Mouse (Mus musculus): ENCODE measurements around the gene 1810013L24Rik. TPM values are rescaled to one million over a fixed set of nuclear protein-coding genes. Genes with fewer than 3 reads are reported as not detected.
"Not testable (repeated sequence)": the region's sequence is repeated elsewhere in the genome, so short reads cannot be mapped to it uniquely, and the experiment has no call there.

The 1810013L24Rik gene
- total RNA-seq, 4 experiments from 2014 or later, result 121 to 130 (median 129) TPM

DNA sequence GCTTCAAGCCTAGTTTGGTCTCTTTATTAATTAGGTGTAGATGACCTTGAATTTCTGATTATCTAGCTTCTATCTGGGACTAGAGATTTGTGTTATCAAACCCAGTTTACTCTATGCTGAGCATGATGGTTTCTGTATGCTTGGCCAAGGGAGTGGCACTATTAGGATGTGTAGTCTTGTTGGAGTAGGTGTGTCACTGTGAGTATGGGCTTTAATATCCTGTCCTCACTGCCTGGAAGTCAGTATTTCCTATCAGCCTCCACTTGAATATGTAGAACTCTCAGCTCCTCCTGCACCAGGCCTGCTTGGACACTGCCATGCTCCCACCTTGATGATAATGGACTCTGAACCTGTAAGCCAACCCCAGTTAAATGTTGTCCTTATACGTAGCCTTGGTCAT lies 7.0 kb downstream of the 1810013L24Rik start:
- no peak for DNase-seq (ENCODE audit: low spot score)

- DNase-seq (ENCODE audit: low spot score), result no peak
Observed at GRCm38 (mm10) chr16:8837595-8837994, 7.7 kb downstream of the 1810013L24Rik start.

DNA sequence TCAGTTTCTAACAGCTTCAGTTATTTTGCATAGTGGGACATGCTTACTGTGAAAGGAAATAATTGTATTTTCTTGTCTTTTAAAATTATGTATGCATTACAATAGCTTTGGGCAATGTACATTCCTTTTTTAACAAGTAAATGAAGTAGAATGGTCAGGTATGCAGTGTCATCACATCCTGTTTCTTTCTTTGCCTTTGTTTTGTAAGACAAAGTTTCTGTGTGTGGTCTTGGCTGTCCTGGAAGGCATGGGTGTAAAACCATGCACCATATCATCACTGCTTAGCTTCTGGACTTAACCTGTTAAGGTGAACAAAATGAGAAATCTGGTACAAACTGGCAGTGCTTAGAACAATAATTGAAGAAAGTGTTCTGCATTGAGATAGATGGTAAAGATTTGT lies 9.0 kb downstream of the 1810013L24Rik start:
- no peak for DNase-seq (ENCODE audit: low spot score)

GRCm38 (mm10) chr16:8840557-8840956 lies 10.7 kb downstream of the 1810013L24Rik start:
- no peak for DNase-seq (ENCODE audit: low spot score)

DNA sequence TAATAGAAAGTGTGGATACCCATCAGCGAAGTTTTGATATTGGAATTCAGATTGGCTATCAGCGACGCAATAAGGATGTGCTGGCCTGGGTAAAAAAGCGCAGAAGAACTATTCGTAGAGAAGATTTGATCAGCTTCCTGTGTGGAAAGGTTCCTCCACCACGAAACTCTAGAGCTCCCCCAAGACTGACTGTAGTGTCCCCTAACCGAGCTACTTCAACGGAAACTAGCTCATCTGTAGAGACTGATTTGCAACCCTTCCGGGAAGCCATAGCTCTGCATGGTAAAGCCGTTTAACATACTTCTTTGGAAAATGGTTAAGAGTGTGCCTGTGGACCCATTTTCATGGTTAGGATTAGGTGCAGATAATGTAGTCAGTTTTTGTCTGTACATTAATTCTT lies 13.1 kb downstream of the 1810013L24Rik start:
- DNase-seq (ENCODE audit: low spot score), result no peak

DNA sequence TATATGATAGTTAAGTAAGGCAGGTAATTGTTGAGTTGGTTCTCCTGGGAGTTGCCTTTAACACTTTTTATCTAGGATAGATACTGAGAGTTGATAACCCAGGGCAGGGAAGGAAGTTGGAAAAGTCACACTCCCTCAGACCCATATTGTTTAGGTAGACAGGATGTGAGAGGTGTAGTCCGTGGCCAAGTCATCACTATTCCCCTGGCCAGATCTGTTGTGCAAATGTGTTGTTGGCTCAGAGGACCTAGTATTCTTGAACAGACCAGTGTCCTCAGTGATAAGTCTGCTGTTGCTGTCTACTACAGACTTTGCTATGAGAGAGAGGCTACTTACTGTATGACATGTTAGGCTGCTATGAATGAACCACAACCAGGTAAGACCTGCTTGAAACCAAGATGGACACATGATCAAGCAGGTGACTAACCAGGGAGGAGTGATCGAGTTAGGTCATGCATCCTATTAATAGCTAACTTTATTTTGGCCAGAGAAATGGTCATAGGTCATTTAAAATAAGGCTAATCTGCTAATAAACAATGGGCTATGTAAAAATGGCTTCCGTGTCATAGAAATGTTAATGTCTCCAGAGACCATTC lies 13.8 kb downstream of the 1810013L24Rik start:
- peak; percentile 42 for DNase-seq (ENCODE audit: low spot score)

DNA sequence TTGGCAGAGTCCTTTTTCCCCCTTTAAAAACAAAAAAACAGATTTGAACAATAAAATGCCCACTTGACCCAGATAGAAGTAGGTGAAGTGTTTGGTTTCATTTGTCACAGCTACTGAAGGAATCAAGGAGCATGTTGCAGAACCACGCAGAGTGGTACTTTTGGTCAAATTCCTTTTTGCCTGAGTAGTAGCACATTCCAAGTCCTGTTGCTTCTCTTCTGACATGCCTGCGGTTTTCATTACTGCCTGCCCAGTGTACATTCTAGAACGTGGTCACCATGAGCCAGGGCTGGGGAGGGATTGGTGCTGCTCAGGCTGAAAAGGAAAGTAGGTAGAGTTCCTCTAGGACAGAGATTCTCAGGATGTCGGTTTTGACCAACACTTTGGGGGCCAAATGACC lies 16.1 kb downstream of the 1810013L24Rik start:
- no peak for DNase-seq (ENCODE audit: low spot score)

DNA sequence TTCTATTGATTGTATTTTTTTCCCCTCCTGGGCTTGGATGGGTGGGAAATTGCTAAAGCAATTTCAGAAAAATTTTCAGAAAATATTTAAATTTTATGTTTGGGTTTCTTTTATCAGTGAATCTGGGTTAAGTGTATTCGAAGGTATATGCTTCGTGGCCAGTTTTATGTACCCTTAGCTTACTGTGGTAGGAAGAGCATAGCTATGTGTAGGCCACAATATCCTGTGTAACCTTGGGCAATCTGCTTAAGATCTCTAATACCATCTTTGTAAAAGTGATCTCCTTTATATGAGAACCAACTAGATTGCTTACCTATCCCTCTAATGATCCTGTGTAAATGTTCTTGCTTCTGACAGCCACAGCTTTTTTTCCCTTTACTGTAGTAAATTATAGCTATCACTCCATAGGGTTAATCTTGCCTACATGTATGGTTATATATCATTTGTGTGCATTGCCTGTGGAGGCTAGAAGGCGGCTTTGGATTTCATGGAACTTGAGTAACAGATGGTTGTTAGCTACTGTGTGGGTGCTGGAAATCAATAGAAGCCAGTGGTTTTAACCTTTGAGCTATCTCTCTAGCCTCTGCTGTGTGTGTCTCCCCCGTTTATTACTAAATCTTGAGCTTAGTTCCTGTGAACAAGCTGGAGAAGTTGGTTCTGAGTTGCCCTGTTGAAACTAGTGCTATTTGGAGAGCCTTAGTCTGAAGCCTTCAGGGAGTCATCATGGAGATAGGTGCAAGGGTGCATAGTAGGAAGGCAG lies 18.6 kb downstream of the 1810013L24Rik start:
- DNase-seq (ENCODE audit: low spot score), result no peak

DNA sequence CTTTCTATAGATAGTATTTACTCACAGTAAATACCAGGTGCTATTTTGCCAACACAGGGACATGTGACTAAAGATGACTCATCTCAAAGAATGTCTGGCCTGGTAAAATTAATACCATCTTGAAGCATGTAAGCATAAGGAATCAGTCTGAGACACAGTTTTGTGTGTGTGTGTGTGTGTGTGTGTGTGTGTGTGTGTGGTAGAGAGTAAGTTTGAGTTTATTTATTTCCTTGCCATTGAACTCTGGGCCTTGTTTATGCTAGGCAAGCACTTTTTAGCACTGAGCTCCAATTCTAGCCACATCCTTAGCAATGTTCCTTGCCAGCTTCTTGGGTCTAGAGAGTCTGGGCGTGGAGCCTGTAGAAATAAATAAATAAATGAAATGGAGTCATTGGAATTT lies 20.0 kb downstream of the 1810013L24Rik start:
- no peak for DNase-seq (ENCODE audit: low spot score)

GRCm38 (mm10) chr16:8855143-8855542 lies 25.2 kb downstream of the 1810013L24Rik start:
- DNase-seq (ENCODE audit: low spot score), result no peak

DNA sequence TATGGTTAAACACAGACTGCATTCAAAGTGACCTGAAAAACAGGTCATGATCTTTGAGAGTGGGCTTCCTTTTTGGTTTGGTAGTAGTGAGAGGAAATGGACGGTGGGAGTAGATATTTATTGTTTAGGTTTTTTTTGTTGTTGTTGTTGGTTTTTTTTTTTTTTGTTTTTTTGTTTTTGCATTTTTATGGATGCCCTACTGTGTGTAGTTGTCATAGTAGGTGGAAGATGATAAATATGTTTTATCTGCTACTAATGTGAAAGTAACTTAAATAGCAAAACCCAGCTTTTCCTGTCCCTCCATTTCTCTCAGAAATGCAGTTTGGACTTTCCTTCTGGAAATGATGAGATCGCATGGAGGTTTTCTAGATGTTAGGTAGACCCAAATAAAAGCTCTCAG lies 26.9 kb downstream of the 1810013L24Rik start:
- no peak for DNase-seq (ENCODE audit: low spot score)

DNA sequence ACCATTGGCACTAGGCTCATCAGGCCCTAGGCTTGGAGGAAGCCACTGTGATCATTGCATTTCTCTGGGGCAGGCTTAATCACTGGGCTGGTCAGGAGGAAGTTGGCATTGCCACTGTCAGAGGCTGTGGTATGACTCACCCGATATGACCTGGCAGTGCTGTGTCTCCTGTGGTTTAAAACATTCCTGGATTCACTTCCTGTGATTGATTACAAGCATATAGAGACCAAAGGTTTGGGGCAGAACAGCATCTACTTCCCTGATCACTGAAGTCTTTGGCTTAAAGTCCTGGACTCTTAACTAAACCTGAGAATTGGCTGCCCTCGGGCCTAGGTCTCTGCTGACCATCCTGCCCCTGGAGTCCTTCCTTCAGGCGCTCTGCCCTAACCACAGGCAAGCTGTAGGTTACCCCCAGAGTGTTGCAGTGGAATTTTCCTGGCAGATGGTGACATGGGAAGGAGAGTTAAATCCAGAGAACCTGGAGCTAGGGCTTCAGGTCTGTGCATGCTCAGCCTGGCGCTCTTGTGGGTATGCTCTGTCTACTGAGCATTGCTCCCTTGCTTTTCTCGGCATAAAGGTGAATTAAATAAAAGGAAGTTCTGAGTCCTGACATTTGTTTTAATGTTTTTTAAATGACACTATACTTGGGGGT lies 32.6 kb downstream of the 1810013L24Rik start:
- DNase-seq (ENCODE audit: low spot score), result no peak

- DNase-seq (ENCODE audit: low spot score), result peak; percentile 60
Observed at GRCm38 (mm10) chr16:8864223-8864631, 34.3 kb downstream of the 1810013L24Rik start.

DNA sequence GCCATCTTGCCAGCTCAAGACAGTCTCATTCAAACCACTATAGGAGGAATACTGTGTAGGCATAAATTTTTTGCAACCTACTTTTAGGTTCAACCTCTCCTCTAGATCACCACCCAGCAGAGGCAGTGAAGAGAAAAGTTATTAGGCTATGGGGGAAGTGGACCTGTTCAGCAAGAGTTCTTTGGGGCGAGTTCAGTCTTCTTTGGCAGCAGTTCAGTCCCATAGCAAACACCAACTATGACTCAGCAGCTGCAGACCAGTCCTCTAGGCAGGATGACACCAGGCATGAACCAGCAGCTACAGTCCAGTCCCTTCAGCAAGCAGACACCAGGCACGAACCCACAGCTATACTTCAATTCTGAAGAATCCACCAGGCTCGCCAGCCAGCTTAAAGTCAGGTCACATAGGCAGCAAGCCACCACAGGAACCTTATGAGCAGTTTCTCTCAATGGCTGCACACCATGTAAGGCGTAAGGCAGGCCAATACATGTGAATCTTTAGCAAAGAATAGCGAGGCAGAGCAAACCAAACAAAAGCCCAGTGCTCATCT lies 37.6 kb downstream of the 1810013L24Rik start:
- no peak for DNase-seq (ENCODE audit: low spot score)

DNA sequence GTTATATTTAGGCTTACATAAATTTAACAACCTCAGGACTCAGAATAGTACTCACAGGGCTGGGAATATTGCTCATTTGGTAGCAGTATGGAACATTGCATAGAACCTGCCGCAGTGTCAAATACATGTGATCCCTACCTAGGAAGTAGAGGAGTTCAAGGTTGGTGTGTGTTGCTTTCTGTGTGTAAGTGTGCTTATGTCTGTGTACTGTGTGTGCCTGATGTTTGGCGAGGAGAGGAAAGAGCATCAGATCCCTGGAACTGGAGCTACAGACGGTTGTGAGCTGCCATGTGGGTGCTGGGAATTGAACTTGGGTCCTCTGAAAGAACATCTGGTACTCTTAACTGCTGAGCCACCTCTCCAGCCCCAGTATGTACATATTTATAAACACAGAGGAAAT lies 38.6 kb downstream of the 1810013L24Rik start:
- DNase-seq (ENCODE audit: low spot score), result no peak

GRCm38 (mm10) chr16:8869715-8870114 lies 39.8 kb downstream of the 1810013L24Rik start:
- peak; percentile 68 for DNase-seq (ENCODE audit: low spot score)

- DNase-seq (ENCODE audit: low spot score), result no peak
Observed at GRCm38 (mm10) chr16:8871376-8871775, 41.5 kb downstream of the 1810013L24Rik start.

GRCm38 (mm10) chr16:8872019-8872418 lies 42.1 kb downstream of the 1810013L24Rik start:
- no peak for DNase-seq (ENCODE audit: low spot score)

DNA sequence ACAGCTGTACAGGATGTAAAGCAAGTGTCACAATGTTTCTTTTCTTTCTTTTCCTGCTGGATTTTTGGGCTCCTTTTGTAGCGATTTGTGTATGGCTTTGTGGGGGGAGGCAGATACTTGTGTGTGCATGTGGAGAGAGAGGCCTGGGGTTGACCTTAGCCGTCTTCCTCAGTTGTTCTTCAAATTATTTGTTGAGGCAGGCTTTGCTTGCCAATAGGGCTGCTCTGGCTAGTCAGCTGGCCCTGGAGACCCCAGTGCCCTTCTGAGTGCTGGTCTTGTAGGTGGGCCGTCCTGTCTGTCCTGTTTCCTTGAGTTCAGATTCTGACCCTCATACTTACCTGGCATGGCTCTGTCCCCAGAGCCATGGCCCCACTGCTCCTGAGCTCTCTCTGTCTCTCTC lies 42.6 kb downstream of the 1810013L24Rik start:
- DNase-seq (ENCODE audit: low spot score), result no peak

GRCm38 (mm10) chr16:8880076-8880475 lies 50.2 kb downstream of the 1810013L24Rik start:
- no peak for DNase-seq (ENCODE audit: low spot score)

- peak; percentile 70 for DNase-seq (ENCODE audit: low spot score)
Observed at GRCm38 (mm10) chr16:8883674-8884241, 53.9 kb downstream of the 1810013L24Rik start.

DNA sequence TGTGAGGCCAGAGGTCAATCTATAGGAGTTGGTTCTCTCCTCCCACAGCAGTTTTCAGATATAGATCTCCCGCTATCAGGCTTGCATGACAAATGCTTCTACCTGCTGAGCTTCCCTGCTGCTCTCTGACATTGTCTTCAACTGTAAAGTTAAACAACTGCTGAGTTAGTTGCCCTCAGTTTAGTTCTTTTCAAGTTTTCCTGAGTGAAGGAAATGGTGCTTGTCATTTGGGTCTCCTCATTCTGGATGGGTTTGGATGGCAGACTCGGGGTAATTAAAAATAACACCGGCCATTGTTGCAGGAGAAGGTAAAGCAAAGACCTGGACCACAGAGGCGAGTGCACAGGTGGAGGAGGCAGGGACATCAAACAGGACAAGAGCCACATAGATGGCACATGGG lies 64.3 kb downstream of the 1810013L24Rik start:
- not testable (repeated sequence) for DNase-seq (ENCODE audit: low spot score)
